Mouse (Mus musculus): ENCODE data around the gene Tceanc2. TPM values are rescaled to one million over a fixed set of nuclear protein-coding genes. Genes with fewer than 3 reads are reported as not detected.

Gene Tceanc2
- polyA plus RNA-seq, 1 experiment: 15.6 TPM

- Histone ChIP-seq H3K79me3 (ENCODE audit: low read depth) (peaks cover 29% of the 10 kb centered on the region), H3K36me3 (ENCODE audit: control insufficient read depth, insufficient read depth) (peaks cover 12% of the 10 kb centered on the region), H3ac (ENCODE audit: control insufficient read depth, insufficient read length, low read depth) (no peak overlapping the region), H3K27me3 (ENCODE audit: control insufficient read depth, insufficient read depth, insufficient read length) (no peaks in the 10 kb centered on the region), H3K4me3 (ENCODE audit: insufficient read depth, poor library complexity, severe bottlenecking) (peak overlapping the region; percentile 83), H3K79me2 (ENCODE audit: control insufficient read depth, insufficient read depth) (peaks cover 50% of the 10 kb centered on the region)
- TF ChIP-seq FOSL1 (IDR thresholded peaks at IDR 0.05; ENCODE audit: insufficient read depth, low read length, poor library complexity, severe bottlenecking) (no peak), MYOG (IDR thresholded peaks at IDR 0.05; ENCODE audit: control insufficient read depth, extremely low read depth, insufficient read length) (no peak), MAX (IDR thresholded peaks at IDR 0.05) (no peak), MYOD1 (IDR thresholded peaks at IDR 0.05; ENCODE audit: control insufficient read depth, insufficient read length, low read depth) (no peak)
Observed at GRCm38 (mm10) chr4:107177506-107177905, 1.4 kb downstream of the Tceanc2 start.

- no peak overlapping the region for H3K4me3 ChIP-seq (ENCODE audit: insufficient read depth, poor library complexity, severe bottlenecking)
- no peak overlapping the region for H3ac ChIP-seq (ENCODE audit: control insufficient read depth, insufficient read length, low read depth)
- no peaks in the 10 kb centered on the region for H3K27me3 ChIP-seq (ENCODE audit: control insufficient read depth, insufficient read depth, insufficient read length)
- H3K36me3 ChIP-seq (ENCODE audit: control insufficient read depth, insufficient read depth): peaks cover 20% of the 10 kb centered on the region
- H3K79me2 ChIP-seq (ENCODE audit: control insufficient read depth, insufficient read depth): no peaks in the 10 kb centered on the region
- H3K79me3 ChIP-seq (ENCODE audit: low read depth): no peaks in the 10 kb centered on the region
- TF ChIP-seq MYOG (IDR thresholded peaks at IDR 0.05; ENCODE audit: control insufficient read depth, extremely low read depth, insufficient read length): no peak
- TF ChIP-seq USF1 (IDR thresholded peaks at IDR 0.05; ENCODE audit: low read depth): no peak
- TF ChIP-seq CTCF (IDR thresholded peaks at IDR 0.05; ENCODE audit: control insufficient read depth, insufficient read depth, insufficient read length): no peak
- TF ChIP-seq MYOD1 (IDR thresholded peaks at IDR 0.05; ENCODE audit: control insufficient read depth, insufficient read length, low read depth): no peak
- TF ChIP-seq FOSL1 (IDR thresholded peaks at IDR 0.05; ENCODE audit: insufficient read depth, low read length, poor library complexity, severe bottlenecking): no peak
- no peak for TF ChIP-seq CEBPB (IDR thresholded peaks at IDR 0.05; ENCODE audit: low read depth)
- TF ChIP-seq MAX (IDR thresholded peaks at IDR 0.05): no peak
Observed at GRCm38 (mm10) chr4:107167798-107168197, 11.1 kb downstream of the Tceanc2 start.

GRCm38 (mm10) chr4:107166700-107167099, 12.2 kb downstream of the Tceanc2 start:
- Histone ChIP-seq H3K27me3 (ENCODE audit: control insufficient read depth, insufficient read depth, insufficient read length) (no peaks in the 10 kb centered on the region), H3K79me3 (ENCODE audit: low read depth) (no peaks in the 10 kb centered on the region), H3ac (ENCODE audit: control insufficient read depth, insufficient read length, low read depth) (no peak overlapping the region), H3K36me3 (ENCODE audit: control insufficient read depth, insufficient read depth) (peaks cover 16% of the 10 kb centered on the region), H3K79me2 (ENCODE audit: control insufficient read depth, insufficient read depth) (no peaks in the 10 kb centered on the region), H3K4me3 (ENCODE audit: insufficient read depth, poor library complexity, severe bottlenecking) (no peak overlapping the region)
- TF ChIP-seq USF1 (IDR thresholded peaks at IDR 0.05; ENCODE audit: low read depth) (no peak), MYOD1 (IDR thresholded peaks at IDR 0.05; ENCODE audit: control insufficient read depth, insufficient read length, low read depth) (no peak), CEBPB (IDR thresholded peaks at IDR 0.05; ENCODE audit: low read depth) (no peak), MAX (IDR thresholded peaks at IDR 0.05) (no peak), MYOG (IDR thresholded peaks at IDR 0.05; ENCODE audit: control insufficient read depth, extremely low read depth, insufficient read length) (no peak), FOSL1 (IDR thresholded peaks at IDR 0.05; ENCODE audit: insufficient read depth, low read length, poor library complexity, severe bottlenecking) (no peak), CTCF (IDR thresholded peaks at IDR 0.05; ENCODE audit: control insufficient read depth, insufficient read depth, insufficient read length) (no peak)

- no peak overlapping the region for H3ac ChIP-seq (ENCODE audit: control insufficient read depth, insufficient read length, low read depth)
- H3K27me3 ChIP-seq (ENCODE audit: control insufficient read depth, insufficient read depth, insufficient read length): no peaks in the 10 kb centered on the region
- no peaks in the 10 kb centered on the region for H3K79me3 ChIP-seq (ENCODE audit: low read depth)
- TF ChIP-seq MAX (IDR thresholded peaks at IDR 0.05) (peak; percentile 45), MYOD1 (IDR thresholded peaks at IDR 0.05; ENCODE audit: control insufficient read depth, insufficient read length, low read depth) (no peak), CTCF (IDR thresholded peaks at IDR 0.05; ENCODE audit: control insufficient read depth, insufficient read depth, insufficient read length) (peak; percentile 85)
- H3K79me2 ChIP-seq (ENCODE audit: control insufficient read depth, insufficient read depth): no peaks in the 10 kb centered on the region
- H3K36me3 ChIP-seq (ENCODE audit: control insufficient read depth, insufficient read depth): peaks cover 19% of the 10 kb centered on the region
- H3K4me3 ChIP-seq (ENCODE audit: insufficient read depth, poor library complexity, severe bottlenecking): no peak overlapping the region
Observed at GRCm38 (mm10) chr4:107163756-107164587, 14.9 kb downstream of the Tceanc2 start.

GRCm38 (mm10) chr4:107163341-107163740, 15.6 kb downstream of the Tceanc2 start:
- peaks cover 19% of the 10 kb centered on the region for H3K36me3 ChIP-seq (ENCODE audit: control insufficient read depth, insufficient read depth)
- H3K4me3 ChIP-seq (ENCODE audit: insufficient read depth, poor library complexity, severe bottlenecking): no peak overlapping the region
- H3K27me3 ChIP-seq (ENCODE audit: control insufficient read depth, insufficient read depth, insufficient read length): no peaks in the 10 kb centered on the region
- no peaks in the 10 kb centered on the region for H3K79me2 ChIP-seq (ENCODE audit: control insufficient read depth, insufficient read depth)
- no peak overlapping the region for H3ac ChIP-seq (ENCODE audit: control insufficient read depth, insufficient read length, low read depth)
- H3K79me3 ChIP-seq (ENCODE audit: low read depth): no peaks in the 10 kb centered on the region
- TF ChIP-seq FOSL1 (IDR thresholded peaks at IDR 0.05; ENCODE audit: insufficient read depth, low read length, poor library complexity, severe bottlenecking): no peak
- TF ChIP-seq CEBPB (IDR thresholded peaks at IDR 0.05; ENCODE audit: low read depth): no peak
- TF ChIP-seq MYOG (IDR thresholded peaks at IDR 0.05; ENCODE audit: control insufficient read depth, extremely low read depth, insufficient read length): no peak
- TF ChIP-seq USF1 (IDR thresholded peaks at IDR 0.05; ENCODE audit: low read depth): no peak
- TF ChIP-seq MAX (IDR thresholded peaks at IDR 0.05): no peak
- TF ChIP-seq MYOD1 (IDR thresholded peaks at IDR 0.05; ENCODE audit: control insufficient read depth, insufficient read length, low read depth): no peak
- TF ChIP-seq CTCF (IDR thresholded peaks at IDR 0.05; ENCODE audit: control insufficient read depth, insufficient read depth, insufficient read length): no peak

- Histone ChIP-seq H3K79me2 (ENCODE audit: control insufficient read depth, insufficient read depth) (no peaks in the 10 kb centered on the region), H3K79me3 (ENCODE audit: low read depth) (no peaks in the 10 kb centered on the region), H3ac (ENCODE audit: control insufficient read depth, insufficient read length, low read depth) (no peak overlapping the region), H3K27me3 (ENCODE audit: control insufficient read depth, insufficient read depth, insufficient read length) (no peaks in the 10 kb centered on the region), H3K4me3 (ENCODE audit: insufficient read depth, poor library complexity, severe bottlenecking) (no peak overlapping the region), H3K36me3 (ENCODE audit: control insufficient read depth, insufficient read depth) (peaks cover 33% of the 10 kb centered on the region)
- TF ChIP-seq MAX (IDR thresholded peaks at IDR 0.05) (no peak), CTCF (IDR thresholded peaks at IDR 0.05; ENCODE audit: control insufficient read depth, insufficient read depth, insufficient read length) (no peak), MYOD1 (IDR thresholded peaks at IDR 0.05; ENCODE audit: control insufficient read depth, insufficient read length, low read depth) (no peak), CEBPB (IDR thresholded peaks at IDR 0.05; ENCODE audit: low read depth) (no peak), USF1 (IDR thresholded peaks at IDR 0.05; ENCODE audit: low read depth) (no peak), MYOG (IDR thresholded peaks at IDR 0.05; ENCODE audit: control insufficient read depth, extremely low read depth, insufficient read length) (no peak), FOSL1 (IDR thresholded peaks at IDR 0.05; ENCODE audit: insufficient read depth, low read length, poor library complexity, severe bottlenecking) (no peak)
Observed at GRCm38 (mm10) chr4:107160181-107160580, 18.7 kb downstream of the Tceanc2 start.
